Mouse (Mus musculus) intestine, embryonic 16.5 days (tissue): ENCODE measurements around the gene Lamp1. TPM values are rescaled to one million over a fixed set of nuclear protein-coding genes. Genes with fewer than 3 reads are reported as not detected.

Experiments used
- ATAC-seq: fragments of 200-750 bp; cut with Nextera tagmentation; 2 replicates; pipeline ENCODE4 v1.8.0; 2017; ENCODE audit warnings: moderate TSS enrichment, moderate library complexity
- H3K27ac ChIP-seq: fragments of 300-500 bp; sonication (generic); 2 replicates; pipeline ENCODE4 v1.5.1; 2014; ENCODE audit warnings: mild to moderate bottlenecking, low read length
- H3K27me3 ChIP-seq: fragments of 300-500 bp; sonication (generic); replicated peaks from 2 replicates; pipeline ENCODE4 v1.6.1; 2014; ENCODE audit warnings: low read length, control low read depth, mixed read lengths; ENCODE audit not compliant: control insufficient read depth, insufficient read depth
- H3K36me3 ChIP-seq: fragments of 300-500 bp; sonication (generic); 2 replicates; pipeline ENCODE4 v1.6.1; 2014; ENCODE audit warnings: low read length, control low read depth; ENCODE audit not compliant: control insufficient read depth, insufficient read depth
- H3K4me1 ChIP-seq: fragments of 300-500 bp; sonication (generic); 2 replicates; pipeline ENCODE4 v1.6.1; 2014; ENCODE audit warnings: low read length, control low read depth, mixed read lengths; ENCODE audit not compliant: control insufficient read depth, insufficient read depth
- H3K4me2 ChIP-seq: fragments of 300-500 bp; sonication (generic); 2 replicates; pipeline ENCODE4 v1.6.1; 2014; ENCODE audit warnings: low read depth, low read length, control low read depth
- H3K4me3 ChIP-seq: fragments of 300-500 bp; sonication (generic); 2 replicates; pipeline ENCODE4 v1.5.1; 2014; ENCODE audit warnings: mild to moderate bottlenecking, low read length
- H3K9ac ChIP-seq: fragments of 300-500 bp; sonication (generic); 2 replicates; pipeline ENCODE4 v1.6.1; 2014; ENCODE audit warnings: low read depth, low read length
- H3K9me3 ChIP-seq: fragments of 300-500 bp; sonication (generic); 2 replicates; pipeline ENCODE4 v1.6.1; 2016; ENCODE audit warnings: low read length, control low read depth; ENCODE audit not compliant: control insufficient read depth
- WGBS: fragments of 180-500 bp; shearing (Covaris S2); extraction: QIAGEN DNeasy Blood & Tissue Kit; methylation state at CpG from one replicate; pipeline ENCODE4 v1.1.7; 2014; 5-methylcytosine and 5-hydroxymethylcytosine counted together
- polyA plus RNA-seq: library from polyadenylated mRNA; unstranded; fragments of >200 nt; fragmentation: Nextera tagmentation; extraction: Ambion mirVana; gene quantifications from 2 replicates; pipeline ENCODE4 v1.2.1, GENCODE M21; 2015

The Lamp1 gene
- polyA plus RNA-seq: 256 and 550 TPM in 2 replicates

DNA sequence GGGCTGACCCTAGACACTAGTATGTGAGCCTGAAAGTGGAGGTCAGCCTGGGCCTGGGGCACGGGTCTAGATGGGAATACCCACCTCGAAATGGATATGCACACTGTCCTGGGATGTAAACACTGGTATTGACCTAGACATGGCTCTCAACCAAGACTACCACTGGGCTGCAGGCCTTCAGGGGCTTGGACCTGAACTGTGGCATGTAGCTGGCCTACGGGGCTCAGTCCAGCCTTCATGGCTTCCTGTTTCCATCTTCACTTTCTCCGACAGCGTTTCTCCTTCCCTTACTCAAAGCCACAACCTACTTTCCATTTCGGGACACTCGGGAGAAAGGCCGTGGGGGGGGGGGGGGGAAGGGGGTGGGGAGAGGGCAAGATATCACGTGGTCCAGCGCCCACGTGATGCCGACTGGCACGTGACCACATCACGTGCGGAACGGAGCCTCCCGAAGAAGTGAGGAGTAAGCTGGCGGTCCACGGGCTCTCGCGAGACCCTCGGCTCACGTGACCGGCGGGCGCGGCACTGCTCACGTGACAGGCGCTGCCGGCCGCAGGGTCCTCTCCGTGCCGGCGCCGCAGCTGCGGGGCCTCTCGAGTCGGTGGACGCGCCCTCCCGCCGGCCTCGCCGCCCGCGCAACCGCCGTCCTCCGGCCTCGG is at the start of gene Lamp1:
TSS of gene Lamp1 (plus strand) at position 444 of the 659 bp plus-strand sequence.
- no peaks in the 10 kb centered on the region for H3K9me3 ChIP-seq
- peak within 1 kb of the TSS; percentile 99 for H3K4me3 ChIP-seq
- H3K4me2 ChIP-seq: peak within 1 kb of the TSS; percentile 82
- peak; percentile 95 for ATAC-seq
- WGBS: 1% methylated on average over 46 of the region's 50 CpGs
- H3K9ac ChIP-seq: peak within 1 kb of the TSS; percentile 97
- no peaks in the 10 kb centered on the region for H3K27me3 ChIP-seq
- no peaks in the 10 kb centered on the region for H3K36me3 ChIP-seq
- peaks cover 19% of the 10 kb centered on the region for H3K4me1 ChIP-seq
- peak within 1 kb of the TSS; percentile 77 for H3K27ac ChIP-seq

DNA sequence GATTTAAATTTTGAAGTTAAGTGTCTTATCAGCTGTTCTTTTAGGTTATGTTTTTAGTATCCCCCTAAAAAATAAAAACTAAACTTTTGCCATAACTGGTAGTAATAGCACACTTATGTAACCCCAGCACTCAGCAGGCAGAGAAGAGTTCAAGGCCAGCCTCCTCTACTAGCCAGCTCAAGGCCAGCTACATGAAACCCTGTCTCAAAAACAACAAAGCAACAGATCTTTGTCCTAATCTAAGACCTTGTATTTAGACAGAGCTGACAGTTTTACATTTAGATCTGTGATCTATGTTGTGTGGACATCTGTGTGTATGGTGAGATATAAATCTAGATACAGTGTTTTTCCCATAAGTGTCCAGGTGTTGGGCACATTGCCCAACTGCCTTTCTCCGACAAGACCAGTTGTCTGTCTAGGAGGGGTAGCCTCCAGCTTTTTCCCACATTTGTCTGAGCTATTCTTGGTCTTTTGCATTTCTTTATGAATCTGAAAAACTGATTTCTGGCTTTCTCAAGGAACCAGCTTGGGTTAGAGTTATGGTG is 49.5 kb upstream of the Lamp1 start:
- Histone ChIP-seq H3K4me3 (no peak overlapping the region), H3K36me3 (no peaks in the 10 kb centered on the region), H3K4me1 (0 out of 2 replicates have a peak, but pooled peaks cover 2% of the 10 kb centered on the region), H3K4me2 (no peak overlapping the region), H3K27me3 (no peaks in the 10 kb centered on the region), H3K9ac (no peak overlapping the region), H3K27ac (no peak overlapping the region), H3K9me3 (no peaks in the 10 kb centered on the region)
- ATAC-seq: no peak
- WGBS: 49% methylated on average over 1 of the region's 1 CpGs

DNA sequence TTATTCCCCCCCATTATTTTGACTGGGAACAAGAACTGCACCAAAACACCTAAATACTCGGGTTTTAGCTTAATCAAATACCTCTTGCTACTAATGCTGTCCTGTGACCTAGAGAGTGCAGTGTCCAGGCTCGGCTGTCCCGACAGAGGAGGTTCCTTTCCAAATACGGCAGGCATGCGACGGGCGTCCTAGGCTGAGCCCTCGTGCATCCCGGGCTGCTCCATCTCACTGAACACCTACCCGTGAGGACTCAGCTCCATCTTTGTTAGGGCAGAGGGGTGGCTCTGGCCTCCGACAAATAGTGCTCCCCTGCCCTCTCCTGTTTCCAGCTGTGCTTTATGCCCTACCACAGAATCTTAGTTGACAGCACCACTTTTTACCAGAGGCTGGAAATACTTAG is 47.0 kb upstream of the Lamp1 start:
- Histone ChIP-seq H3K36me3 (no peaks in the 10 kb centered on the region), H3K4me3 (no peak overlapping the region), H3K4me1 (0 out of 2 replicates have a peak, but pooled peaks cover 2% of the 10 kb centered on the region), H3K27ac (no peak overlapping the region), H3K9me3 (no peaks in the 10 kb centered on the region), H3K9ac (no peak overlapping the region), H3K4me2 (no peak overlapping the region), H3K27me3 (no peaks in the 10 kb centered on the region)
- ATAC-seq: no peak
- WGBS: 84% methylated on average over 11 of the region's 11 CpGs

DNA sequence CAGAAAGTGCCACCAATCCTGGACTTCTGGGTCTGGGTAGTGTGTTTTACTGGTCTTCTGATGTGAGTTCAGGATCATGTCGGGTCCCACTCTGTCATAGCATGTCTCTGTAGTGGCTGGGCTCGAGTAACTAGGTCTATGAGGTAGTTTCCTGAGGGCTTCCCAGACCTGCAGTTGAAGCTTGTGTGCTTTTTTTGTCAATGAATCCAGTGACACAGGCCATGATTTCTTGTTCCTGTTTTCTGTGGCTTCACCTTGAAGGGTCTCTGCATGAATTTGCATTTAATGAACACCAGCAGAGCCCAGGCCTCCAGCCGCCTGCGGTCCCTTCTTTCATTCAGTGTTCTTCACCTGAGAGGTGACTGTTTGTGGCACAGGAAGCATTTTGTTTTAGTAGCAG is 45.7 kb upstream of the Lamp1 start:
- no peak overlapping the region for H3K4me3 ChIP-seq
- 92% methylated on average over 4 of the region's 4 CpGs for WGBS

DNA sequence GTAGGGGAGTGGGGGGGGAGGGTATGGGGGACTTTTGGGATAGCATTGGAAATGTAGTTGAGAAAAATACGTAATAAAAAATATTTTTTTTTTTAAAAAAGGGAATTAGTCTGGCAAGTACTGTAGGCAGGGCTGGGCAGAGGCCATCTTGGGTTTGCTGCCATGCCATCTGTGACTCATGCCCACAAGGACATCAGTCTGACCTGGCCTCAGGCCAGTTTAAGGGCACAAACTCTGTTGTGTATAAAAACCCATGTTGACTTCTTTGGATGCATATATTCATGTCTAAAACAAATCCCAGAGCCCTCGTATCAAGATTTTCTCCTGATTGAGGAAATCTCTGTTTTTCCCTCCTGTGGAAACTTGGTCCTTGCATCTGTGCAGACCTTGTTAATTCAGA is 41.9 kb upstream of the Lamp1 start:
- no peaks in the 10 kb centered on the region for H3K9me3 ChIP-seq
- H3K4me2 ChIP-seq: no peak overlapping the region
- whole genome bisulfite sequencing: 97% methylated on average over 2 of the region's 2 CpGs
- H3K4me1 ChIP-seq: no peaks in the 10 kb centered on the region
- H3K9ac ChIP-seq: no peak overlapping the region
- H3K4me3 ChIP-seq: no peak overlapping the region
- H3K27ac ChIP-seq: no peak overlapping the region
- H3K27me3 ChIP-seq: no peaks in the 10 kb centered on the region
- ATAC-seq: no peak
- H3K36me3 ChIP-seq: 0 out of 2 replicates have a peak, but pooled peaks cover 6% of the 10 kb centered on the region

More for the DNA sequence above, 45.7 kb upstream of the Lamp1 start:
- H3K4me1 ChIP-seq: no peaks in the 10 kb centered on the region
- H3K9ac ChIP-seq: no peak overlapping the region
- H3K27me3 ChIP-seq: no peaks in the 10 kb centered on the region
- H3K36me3 ChIP-seq: 0 out of 2 replicates have a peak, but pooled peaks cover 4% of the 10 kb centered on the region
- no peak for ATAC-seq
- H3K4me2 ChIP-seq: no peak overlapping the region
- no peaks in the 10 kb centered on the region for H3K9me3 ChIP-seq
- no peak overlapping the region for H3K27ac ChIP-seq

DNA sequence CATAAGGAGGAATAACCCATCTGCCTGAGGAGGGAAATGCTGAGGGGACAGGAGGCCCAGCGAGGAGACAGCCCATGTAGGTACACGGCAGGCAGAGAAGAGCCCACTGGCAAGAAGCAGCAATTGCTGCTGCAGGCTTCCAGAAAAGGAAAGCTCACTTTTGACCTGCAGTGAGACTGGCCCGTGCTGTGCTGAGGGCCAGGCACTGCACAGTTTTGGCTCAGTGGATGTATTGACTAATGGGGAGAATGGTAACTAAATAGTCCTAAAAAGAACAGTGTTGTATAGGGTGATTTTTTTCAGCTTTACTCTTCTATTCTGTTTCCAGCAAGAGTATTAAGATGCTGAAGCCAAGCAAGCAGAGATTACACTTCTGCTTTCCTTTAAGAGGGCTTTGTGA is 40.4 kb upstream of the Lamp1 start:
- no peaks in the 10 kb centered on the region for H3K27me3 ChIP-seq
- H3K9ac ChIP-seq: no peak overlapping the region
- H3K27ac ChIP-seq: no peak overlapping the region
- H3K4me1 ChIP-seq: no peaks in the 10 kb centered on the region
- no peak overlapping the region for H3K4me2 ChIP-seq
- H3K4me3 ChIP-seq: no peak overlapping the region
- no peaks in the 10 kb centered on the region for H3K9me3 ChIP-seq
- H3K36me3 ChIP-seq: 0 out of 2 replicates have a peak, but pooled peaks cover 6% of the 10 kb centered on the region
- WGBS: 90% methylated on average over 3 of the region's 3 CpGs
- no peak for ATAC-seq

DNA sequence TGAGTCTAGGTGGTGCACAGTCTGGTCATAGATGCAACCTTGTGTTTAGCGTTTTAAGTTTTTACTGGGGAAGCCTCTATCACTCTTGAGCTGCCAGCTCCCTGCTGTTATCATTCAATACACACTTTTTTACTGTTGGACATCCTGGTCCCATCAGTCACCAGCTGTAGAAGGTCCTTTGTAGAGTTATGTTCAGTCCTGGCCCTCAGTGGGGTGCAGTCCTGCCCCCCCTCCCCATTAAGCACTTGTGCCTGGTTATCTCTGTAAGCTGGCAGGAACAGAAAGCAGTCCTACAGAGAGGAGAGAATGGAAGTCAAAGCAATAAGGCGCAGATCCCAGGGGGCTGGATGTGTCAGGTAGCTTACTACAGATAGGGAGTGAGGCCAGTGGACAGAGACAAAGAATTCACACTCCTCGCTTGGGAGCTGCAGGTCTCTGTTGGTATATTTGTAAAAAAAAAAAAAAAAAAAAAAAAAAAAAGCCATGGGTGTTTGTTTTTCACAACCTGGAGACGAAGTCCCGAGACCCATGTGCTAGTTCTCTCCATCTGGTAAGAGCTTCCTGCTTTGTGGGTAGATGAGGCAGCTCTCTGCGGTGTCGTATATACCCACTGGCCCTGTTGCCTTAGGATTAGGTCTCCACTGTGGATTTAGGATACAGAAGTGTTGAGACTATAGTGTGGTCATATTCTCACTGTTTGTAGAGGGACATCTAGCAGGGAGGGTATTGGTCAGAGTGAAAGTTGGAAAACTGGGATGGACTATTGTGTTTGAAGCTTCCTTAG is 37.9 kb upstream of the Lamp1 start:
- H3K4me1 ChIP-seq: no peaks in the 10 kb centered on the region
- no peak overlapping the region for H3K4me3 ChIP-seq
- H3K9me3 ChIP-seq: no peaks in the 10 kb centered on the region
- H3K27ac ChIP-seq: no peak overlapping the region
- no peaks in the 10 kb centered on the region for H3K27me3 ChIP-seq
- peaks cover 16% of the 10 kb centered on the region; the same call in 1 of the 2 replicates for H3K36me3 ChIP-seq
- WGBS: 86% methylated on average over 7 of the region's 7 CpGs
- ATAC-seq: no peak
- H3K9ac ChIP-seq: no peak overlapping the region
- H3K4me2 ChIP-seq: no peak overlapping the region

DNA sequence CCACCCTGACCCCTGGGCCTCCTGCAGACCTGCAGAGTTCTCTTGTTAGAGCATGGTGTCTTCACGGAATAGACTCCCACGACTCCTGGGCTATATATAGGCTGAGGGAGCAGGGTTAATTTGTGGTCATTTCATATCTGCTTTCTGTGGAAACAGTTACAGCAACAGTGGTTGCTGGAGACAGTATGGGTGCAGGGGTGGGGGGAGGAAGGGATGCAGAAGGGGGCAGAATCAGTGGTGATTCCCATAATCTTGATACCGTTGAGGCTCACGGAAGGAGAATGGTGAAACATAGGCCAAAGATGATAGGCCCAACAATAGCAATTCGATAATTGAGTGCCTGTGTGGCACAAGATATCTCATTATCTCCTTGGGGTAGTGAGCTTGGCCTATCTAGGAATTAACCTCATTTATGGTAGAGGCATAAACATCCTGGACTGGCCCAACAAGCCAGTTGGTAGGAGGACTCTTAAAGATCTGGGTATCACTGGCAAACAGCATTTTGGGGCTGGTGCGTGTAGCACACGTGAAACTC is 36.0 kb upstream of the Lamp1 start:
- 95% methylated on average over 7 of the region's 7 CpGs for WGBS
- no peaks in the 10 kb centered on the region for H3K27me3 ChIP-seq
- ATAC-seq: no peak
- H3K9ac ChIP-seq: no peak overlapping the region
- H3K9me3 ChIP-seq: no peaks in the 10 kb centered on the region
- H3K36me3 ChIP-seq: peaks cover 16% of the 10 kb centered on the region; the same call in 1 of the 2 replicates
- no peaks in the 10 kb centered on the region for H3K4me1 ChIP-seq
- no peak overlapping the region for H3K4me3 ChIP-seq
- H3K4me2 ChIP-seq: no peak overlapping the region
- no peak overlapping the region for H3K27ac ChIP-seq

DNA sequence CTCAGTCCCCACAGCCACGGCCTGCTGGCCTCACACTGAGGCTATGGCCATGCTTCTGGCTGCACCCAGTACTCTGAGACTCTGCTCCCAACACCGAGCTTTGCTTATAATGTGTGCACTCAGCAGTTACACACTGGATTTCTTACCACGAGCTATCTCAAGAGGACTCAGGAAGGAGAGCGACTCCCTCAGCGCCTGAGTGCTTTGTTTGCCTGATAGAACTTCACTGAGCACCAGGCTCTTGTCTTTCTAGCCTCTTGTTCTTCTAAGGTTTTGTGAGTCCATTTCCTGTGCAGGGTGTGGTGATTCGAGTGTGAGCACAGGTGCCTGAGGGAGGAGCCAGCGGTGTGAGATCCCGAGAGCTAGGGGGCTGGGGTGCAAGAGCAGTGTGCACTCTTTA is 34.1 kb upstream of the Lamp1 start:
- H3K36me3 ChIP-seq: peaks cover 18% of the 10 kb centered on the region; the same call in 1 of the 2 replicates
- no peak for ATAC-seq
- H3K27me3 ChIP-seq: no peaks in the 10 kb centered on the region
- WGBS: 90% methylated on average over 8 of the region's 8 CpGs
- no peak overlapping the region for H3K4me2 ChIP-seq
- H3K9me3 ChIP-seq: no peaks in the 10 kb centered on the region
- H3K9ac ChIP-seq: no peak overlapping the region
- H3K4me3 ChIP-seq: no peak overlapping the region
- H3K4me1 ChIP-seq: no peaks in the 10 kb centered on the region
- no peak overlapping the region for H3K27ac ChIP-seq
